In genomic region chr16:45413497-45413896, GRCm38 (mm10) we compare ENCODE assay signal across 11 mouse cellular contexts. TPM values are rescaled to one million over a fixed set of nuclear protein-coding genes. Genes with fewer than 3 reads are reported as not detected.
DNase-seq lines count a peak whose midpoint lies in the region; ATAC-seq and TF ChIP-seq lines count a peak whose summit lies in the region.
"Had no signal": no experiment of that assay in that cellular context is flagged by ENCODE, and none has a peak within 500 bp of the region (broad histone marks: within the 10 kb centered on the region; RNA-seq: fewer than 3 reads in every experiment).

No protein-coding gene starts in this region.

- TF ChIP-seq EP300 in CH12.LX (IDR thresholded peaks at IDR 0.05; ENCODE audit: low read length), result no peak

- dilution Hi-C loops in CH12.LX (cut with MboI; ENCODE audit: extremely low pct_ligation_motif_present, extremely low pct_unique_long_range_greater_than_20kb, low sequenced_read_pairs), result no loop called here

- peak; percentile 4 for DNase-seq in liver, adult 2 months (ENCODE audit: extremely low read depth, low read depth, low spot score)
- peak; percentile 55 for DNase-seq in CH12.LX (ENCODE audit: extremely low read depth)
- no peak for DNase-seq in right cerebral cortex, adult 18-20 months
- no peak for DNase-seq in urinary bladder, postnatal 10 days (ENCODE audit: low spot score)
- DNase-seq: cerebellum, adult 18-20 months had no signal

- no peaks in the 10 kb centered on the region for H3K9me3 ChIP-seq in liver, embryonic 12.5 days (replicated peaks)
- H3K9me3 ChIP-seq in CH12.LX (replicated peaks; ENCODE audit: low read length), result no peaks in the 10 kb centered on the region
- H3K9me3 ChIP-seq: embryonic facial prominence, embryonic 15.5 days; hindbrain, embryonic 12.5 days had no signal

- H3K36me3 ChIP-seq in liver, adult 2 months (ENCODE audit: control insufficient read depth, insufficient read depth, low read length), result no peaks in the 10 kb centered on the region
- no peaks in the 10 kb centered on the region for H3K36me3 ChIP-seq in liver, embryonic 12.5 days
- H3K36me3 ChIP-seq in CH12.LX (replicated peaks in 1 of 2; ENCODE audit: control insufficient read depth in 1 of 2, insufficient read depth in 1 of 2, low read length in 1 of 2), result no peaks in the 10 kb centered on the region
- H3K36me3 ChIP-seq: embryonic facial prominence, embryonic 15.5 days; hindbrain, embryonic 12.5 days had no signal

- in situ Hi-C loops in CH12.LX (cut with MboI; ENCODE audit: low pct_ligation_motif_present, low pct_unique_long_range_greater_than_20kb, low sequenced_read_pairs), result loop anchor here (10.0 kb wide), 1 partner anchor 219 kb away; no protein-coding TSS in a partner anchor

- H3K27me3 ChIP-seq in liver, adult 2 months (ENCODE audit: control insufficient read depth, insufficient read depth, low read length), result no peaks in the 10 kb centered on the region
- H3K27me3 ChIP-seq in liver, embryonic 12.5 days (replicated peaks), result peaks cover 9% of the 10 kb centered on the region; the same call in 1 of the 2 replicates
- no peaks in the 10 kb centered on the region for H3K27me3 ChIP-seq in CH12.LX (replicated peaks)
- H3K27me3 ChIP-seq: embryonic facial prominence, embryonic 15.5 days; hindbrain, embryonic 12.5 days had no signal

- TF ChIP-seq POLR2A in liver, adult 2 months (IDR thresholded peaks at IDR 0.05; ENCODE audit: extremely low read depth, insufficient read depth, low read length), result no peak
- no peak for TF ChIP-seq POLR2A in CH12.LX (IDR thresholded peaks at IDR 0.05; ENCODE audit: low read depth, low read length)

- H3K27ac ChIP-seq in liver, adult 2 months (replicated peaks; ENCODE audit: insufficient read depth, low read depth, low read length), result no peak overlapping the region
- no peak overlapping the region for H3K27ac ChIP-seq in liver, embryonic 12.5 days
- no peak overlapping the region for H3K27ac ChIP-seq in CH12.LX (ENCODE audit: insufficient read depth, low read depth)
- H3K27ac ChIP-seq: embryonic facial prominence, embryonic 15.5 days; hindbrain, embryonic 12.5 days had no signal

- H3K4me1 ChIP-seq in liver, adult 2 months (ENCODE audit: control insufficient read depth, insufficient read depth, low read length), result no peaks in the 10 kb centered on the region
- no peaks in the 10 kb centered on the region for H3K4me1 ChIP-seq in liver, embryonic 12.5 days
- H3K4me1 ChIP-seq in CH12.LX (ENCODE audit: control insufficient read depth in 1 of 2, insufficient read depth in 2 of 2), result peaks cover 0 to 6% of the 10 kb centered on the region in 2 experiments; a peak in 1 of 4 replicates
- H3K4me1 ChIP-seq: embryonic facial prominence, embryonic 15.5 days; hindbrain, embryonic 12.5 days had no signal

- TF ChIP-seq CTCF in liver, adult 2 months (IDR thresholded peaks at IDR 0.05; ENCODE audit: low read depth, low read length), result no peak
- TF ChIP-seq CTCF in CH12.LX (conservative IDR thresholded peaks at IDR 0.05 in 1 of 2, IDR thresholded peaks at IDR 0.05 in 1 of 2; ENCODE audit: low read depth in 2 of 2, low read length in 2 of 2), result peak; percentile 13 to 88; a peak in 3 of 4 replicates

- no peak for ATAC-seq in liver, embryonic 12.5 days
- peak; percentile 67 for ATAC-seq in activated CD4-positive, CD25-positive, alpha-beta regulatory T cell, adult 4 months
- peak; percentile 72 for ATAC-seq in neutrophil, adult 5-6 weeks (ENCODE audit: extremely low read depth, insufficient number of reproducible peaks, low FRiP score, poor library complexity, severe bottlenecking)

- H3K9ac ChIP-seq in liver, adult 2 months (ENCODE audit: low read depth, low read length), result no peak overlapping the region
- H3K9ac ChIP-seq in liver, embryonic 12.5 days, result no peak overlapping the region
- H3K9ac ChIP-seq in CH12.LX (ENCODE audit: insufficient read depth, low read depth), result no peak overlapping the region
- H3K9ac ChIP-seq: embryonic facial prominence, embryonic 15.5 days; hindbrain, embryonic 12.5 days had no signal

- H3K4me2 ChIP-seq in liver, embryonic 12.5 days, result no peak overlapping the region
- no peak overlapping the region for H3K4me2 ChIP-seq in CH12.LX (ENCODE audit: insufficient read depth, low read depth, poor library complexity, severe bottlenecking)
- H3K4me2 ChIP-seq: embryonic facial prominence, embryonic 15.5 days; hindbrain, embryonic 12.5 days had no signal

- H3K4me3 ChIP-seq in liver, adult 2 months (ENCODE audit: insufficient read depth, low read depth, low read length), result no peak overlapping the region
- no peak overlapping the region for H3K4me3 ChIP-seq in liver, embryonic 12.5 days
- H3K4me3 ChIP-seq in CH12.LX (replicated peaks in 1 of 3; ENCODE audit: low read depth in 2 of 3, low read length in 2 of 3, poor library complexity in 1 of 3), result no peak overlapping the region
- H3K4me3 ChIP-seq: embryonic facial prominence, embryonic 15.5 days; hindbrain, embryonic 12.5 days; myocyte had no signal

- H3K79me2 ChIP-seq in liver, adult 2 months (ENCODE audit: control insufficient read depth, insufficient read depth, low read length), result no peaks in the 10 kb centered on the region
- no peaks in the 10 kb centered on the region for H3K79me2 ChIP-seq in CH12.LX (replicated peaks; ENCODE audit: control insufficient read depth, extremely low read depth, insufficient read depth, poor library complexity, severe bottlenecking)

- TF ChIP-seq RAD21 in CH12.LX (IDR thresholded peaks at IDR 0.05; ENCODE audit: low read depth, low read length), result peak; percentile 79

TF ChIP-seq in CH12.LX, 34 proteins besides CTCF, POLR2A, EP300 and RAD21:
- TF ChIP-seq CHD1 (IDR thresholded peaks at IDR 0.05; ENCODE audit: low read depth, low read length) (no peak), CHD2 (IDR thresholded peaks at IDR 0.05; ENCODE audit: low read length) (no peak), UBTF (IDR thresholded peaks at IDR 0.05; ENCODE audit: low read depth, low read length) (no peak), MAZ (IDR thresholded peaks at IDR 0.05; ENCODE audit: low read depth, low read length) (0 out of 2 replicates have a peak, but pooled peaks have one; percentile 24), GABPA (IDR thresholded peaks at IDR 0.05; ENCODE audit: insufficient replicate concordance, low read depth, low read length) (no peak), MAX (IDR thresholded peaks at IDR 0.05; ENCODE audit: low read length) (peak; percentile 43; the same call in 1 of the 2 replicates), E2F4 (IDR thresholded peaks at IDR 0.05; ENCODE audit: insufficient replicate concordance, low read depth, low read length) (no peak), TCF12 (IDR thresholded peaks at IDR 0.05; ENCODE audit: low read depth, low read length) (no peak), POLR2AphosphoS2 (IDR thresholded peaks at IDR 0.05; ENCODE audit: low read depth, low read length) (no peak), MEF2A (IDR thresholded peaks at IDR 0.05; ENCODE audit: borderline replicate concordance, low read depth, low read length) (no peak), JUND (conservative IDR thresholded peaks at IDR 0.05; ENCODE audit: low read depth, low read length) (0 out of 2 replicates have a peak, but pooled peaks have one; percentile 19), KAT2A (IDR thresholded peaks at IDR 0.05; ENCODE audit: insufficient replicate concordance, low read length) (no peak), BHLHE40 (IDR thresholded peaks at IDR 0.05; ENCODE audit: low read depth, low read length) (no peak), SIN3A (IDR thresholded peaks at IDR 0.05; ENCODE audit: low read length) (no peak), ZKSCAN1 (IDR thresholded peaks at IDR 0.05; ENCODE audit: borderline replicate concordance, low read depth, low read length) (no peak), USF2 (conservative IDR thresholded peaks at IDR 0.05; ENCODE audit: low read depth, low read length) (no peak), TBP (conservative IDR thresholded peaks at IDR 0.05; ENCODE audit: low read depth, low read length) (no peak), USF1 (IDR thresholded peaks at IDR 0.05; ENCODE audit: low read depth, low read length) (no peak), ZNF384 (IDR thresholded peaks at IDR 0.05; ENCODE audit: low read depth, low read length) (no peak), MAFK (IDR thresholded peaks at IDR 0.05; ENCODE audit: insufficient replicate concordance, low read length) (no peak), ELF1 (IDR thresholded peaks at IDR 0.05; ENCODE audit: low read depth, low read length) (no peak), IRF4 (IDR thresholded peaks at IDR 0.05; ENCODE audit: low read depth, low read length) (0 out of 2 replicates have a peak, but pooled peaks have one; percentile 21), JUN (IDR thresholded peaks at IDR 0.05; ENCODE audit: insufficient read depth, low read depth, low read length) (no peak), ZC3H11A (IDR thresholded peaks at IDR 0.05; ENCODE audit: low read depth, low read length) (peak; percentile 80), PAX5 (IDR thresholded peaks at IDR 0.05; ENCODE audit: low read length) (no peak), NELFE (IDR thresholded peaks at IDR 0.05; ENCODE audit: low read depth, low read length) (no peak), SMC3 (IDR thresholded peaks at IDR 0.05; ENCODE audit: low read depth, low read length) (peak; percentile 88), MXI1 (IDR thresholded peaks at IDR 0.05; ENCODE audit: low read depth, low read length) (no peak), HCFC1 (IDR thresholded peaks at IDR 0.05; ENCODE audit: low read depth, low read length) (no peak), ZMIZ1 (IDR thresholded peaks at IDR 0.05; ENCODE audit: low read depth, low read length) (no peak), RCOR1 (conservative IDR thresholded peaks at IDR 0.05; ENCODE audit: low read depth, low read length) (no peak), NRF1 (IDR thresholded peaks at IDR 0.05; ENCODE audit: low read depth, low read length) (no peak), ETS1 (conservative IDR thresholded peaks at IDR 0.05; ENCODE audit: low read depth, low read length) (no peak), MYC (IDR thresholded peaks at IDR 0.05; ENCODE audit: low read depth, low read length) (peak; percentile 97)

RNA-seq across cellular contexts. Expression of gene Cd200, which starts 4.6 kb away (rescaled TPM):
- total RNA-seq in liver, adult 2 months (2014; rRNA removed), result 1.0 and 1.9 TPM in 2 replicates
- polyA plus RNA-seq in liver, adult 2 months (2012; rRNA removed), result 0.86 and 1.2 TPM in 2 replicates
- 0.53 and 0.79 TPM in 2 replicates for polyA plus RNA-seq in liver, embryonic 12.5 days (2016; fragmentation: Nextera tagmentation; extraction: Ambion mirVana)
- total RNA-seq in CH12.LX (2012; rRNA removed), result 63.0 and 77.5 TPM in 2 replicates
- total RNA-seq in CH12.LX (2014; rRNA removed), result 13.7 and 15.1 TPM in 2 replicates
- 15.3 and 17.0 TPM in 2 replicates for polyA plus RNA-seq in CH12.LX (2012; ENCODE audit: insufficient read length, low read depth)
- 100 to 1,000 TPM; 223 to 237 TPM for polyA plus RNA-seq in activated CD4-positive, CD25-positive, alpha-beta regulatory T cell, adult 4 months (2017; shearing (Covaris generic))
- 51.6 and 53.2 TPM in 2 replicates for total RNA-seq in neutrophil, adult 5-6 weeks (2017)

Comparison
In these comparisons a context has a peak if more than half of its experiments do, and no peak if none do; other contexts are left out.
1. DNase-seq: peak in liver, adult 2 months (single experiment) and CH12.LX (single experiment); none in right cerebral cortex, adult 18-20 months (single experiment) and urinary bladder, postnatal 10 days (single experiment).
2. RNA of gene Cd200, which starts 4.6 kb away (polyA plus RNA-seq): 223 to 237 TPM in activated CD4-positive, CD25-positive, alpha-beta regulatory T cell, adult 4 months; 15.3 to 17.0 TPM in CH12.LX, 0.86 to 1.2 TPM in liver, adult 2 months and 0.53 to 0.79 TPM in liver, embryonic 12.5 days; every median in the first group is over 10 times any median in the second.